Mouse (Mus musculus) left cerebral cortex, adult 2 months (tissue): Measurements from ENCODE around the gene Dazap1. TPM values are rescaled to one million over a fixed set of nuclear protein-coding genes. Genes with fewer than 3 reads are reported as not detected.
A peak's percentile ranks its signal among the peaks of the same experiment; 100 is the strongest.
"Not testable (repeated sequence)": the region's sequence is repeated elsewhere in the genome, so short reads cannot be mapped to it uniquely, and the experiment has no call there.

ENCODE experiments used
- DNase-seq, 2 experiments: peaks; one replicate each; pipeline ENCODE4 v3.0.0; 2021 to 2022; ENCODE audit warnings: low spot score in 2 of 2, mixed read lengths in 1 of 2; ENCODE audit errors: extremely low spot score in 1 of 2
- H3K27ac ChIP-seq: fragments of 200-600 bp; 2 replicates; pipeline ENCODE4 v1.8.1; 2022
- H3K4me3 ChIP-seq: fragments of 200-600 bp; 2 replicates; pipeline ENCODE4 v1.8.1; 2022
- CTCF ChIP-seq: fragments of 200-600 bp; IDR thresholded peaks from 2 replicates; pipeline ENCODE4 v1.8.1; 2022; ENCODE audit warnings: antibody characterized with exemption, mild to moderate bottlenecking, moderate library complexity
- intact Hi-C: fragments of 180-260 bp; cut with DNase I; formaldehyde crosslinking; loops from one replicate; pipeline ENCODE4 v1.15.1; 2025
- total RNA-seq, 2 experiments: library from RNA; stranded (reverse); gene quantifications; 2 replicates each; pipeline ENCODE4 v1.2.3; 2021

Dazap1 gene
- total RNA-seq, 2 experiments from 2014 or later, result 87.4 to 90.3 TPM

DNA sequence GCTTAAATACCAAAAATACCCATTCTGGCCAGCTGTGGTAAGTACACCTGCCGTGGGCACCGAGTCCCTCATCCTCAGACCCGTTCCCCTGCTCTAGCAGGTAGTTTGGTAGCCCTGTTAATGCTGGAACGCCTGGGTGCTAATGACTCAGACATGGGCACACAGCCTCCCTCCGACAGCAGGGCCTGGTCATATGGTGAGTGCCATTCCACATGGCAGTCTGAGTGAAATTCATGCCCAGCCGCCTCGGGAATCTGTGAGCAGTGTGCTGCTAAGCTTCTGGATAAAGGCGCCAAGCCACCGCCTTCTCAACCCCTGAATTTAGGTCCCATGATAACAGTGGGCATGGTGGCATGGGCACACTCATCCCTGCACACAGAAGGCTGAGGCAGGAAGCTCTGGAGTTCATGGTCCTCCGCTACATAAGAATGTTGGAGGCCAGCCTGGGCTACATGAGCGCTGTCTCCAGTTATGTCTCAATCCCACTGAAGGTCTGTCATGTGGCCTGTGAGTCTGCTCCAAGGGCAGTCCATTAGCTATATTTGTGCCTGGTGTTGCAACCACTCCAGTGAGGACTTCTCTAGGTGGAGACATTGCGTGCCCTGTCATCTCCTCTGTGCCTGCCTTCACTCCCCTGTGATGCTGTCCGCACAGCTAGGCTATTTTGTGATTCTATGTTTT lies 25.0 kb upstream of the Dazap1 start:
- intact Hi-C loops, result no loop called here
- TF ChIP-seq CTCF, result no peak
- DNase-seq, result no peak
- Histone ChIP-seq H3K4me3 (no peak overlapping the region), H3K27ac (no peak overlapping the region)

GRCm38 (mm10) chr10:80237020-80237419 lies 24.3 kb upstream of the Dazap1 start:
- intact Hi-C loops, result no loop called here
- Histone ChIP-seq H3K4me3 (no peak overlapping the region), H3K27ac (no peak overlapping the region)
- DNase-seq, result no peak
- no peak for TF ChIP-seq CTCF

DNA sequence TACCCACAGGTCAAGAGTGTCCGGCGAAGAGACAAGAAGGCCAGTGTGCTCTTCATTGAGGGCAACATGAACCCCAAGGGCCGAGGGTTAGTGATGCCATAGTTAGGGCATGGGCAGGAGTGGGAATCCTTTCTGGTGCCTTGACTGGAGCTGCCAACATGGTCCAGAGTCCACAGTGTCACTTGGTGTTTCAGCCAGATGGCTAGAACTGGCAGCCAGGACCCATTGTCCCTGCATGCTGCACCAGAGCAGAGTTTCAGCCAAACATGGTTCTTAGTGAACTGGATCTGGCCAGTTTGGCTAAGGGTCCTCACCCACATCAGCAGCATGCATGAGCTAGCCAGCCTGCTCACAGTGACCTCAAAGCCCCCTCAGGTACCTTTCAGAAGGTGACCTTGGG lies 23.0 kb upstream of the Dazap1 start:
- no peak for TF ChIP-seq CTCF
- DNase-seq, result no peak
- Histone ChIP-seq H3K27ac (no peak overlapping the region), H3K4me3 (no peak overlapping the region)
- intact Hi-C loops, result no loop called here

DNA sequence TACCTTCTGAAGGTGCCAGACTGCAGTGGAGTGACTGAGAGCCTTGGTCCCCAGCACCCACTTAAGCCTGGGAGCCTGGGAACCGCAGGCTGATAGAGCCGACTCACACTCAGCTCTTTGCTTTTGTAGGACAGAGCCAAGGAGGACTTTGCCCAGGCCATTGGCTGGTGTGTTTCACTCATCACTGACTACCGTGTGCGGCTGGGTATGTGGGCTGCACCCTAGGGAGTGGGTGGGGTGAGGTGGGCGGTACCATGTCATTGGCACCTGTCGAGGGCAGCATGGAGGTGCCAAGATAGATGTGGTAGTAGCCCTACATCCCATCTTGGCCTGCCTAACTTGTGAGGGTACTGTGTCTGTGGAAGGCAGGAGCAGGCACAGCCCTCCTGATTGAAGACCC lies 21.5 kb upstream of the Dazap1 start:
- no peak for TF ChIP-seq CTCF
- Histone ChIP-seq H3K4me3 (no peak overlapping the region), H3K27ac (no peak overlapping the region)
- DNase-seq, result no peak
- intact Hi-C loops, result loop anchor here (10.0 kb wide), 1 partner anchor 255 kb away; the partner anchor contains the start of genes Cnn2 and Tmem259

DNA sequence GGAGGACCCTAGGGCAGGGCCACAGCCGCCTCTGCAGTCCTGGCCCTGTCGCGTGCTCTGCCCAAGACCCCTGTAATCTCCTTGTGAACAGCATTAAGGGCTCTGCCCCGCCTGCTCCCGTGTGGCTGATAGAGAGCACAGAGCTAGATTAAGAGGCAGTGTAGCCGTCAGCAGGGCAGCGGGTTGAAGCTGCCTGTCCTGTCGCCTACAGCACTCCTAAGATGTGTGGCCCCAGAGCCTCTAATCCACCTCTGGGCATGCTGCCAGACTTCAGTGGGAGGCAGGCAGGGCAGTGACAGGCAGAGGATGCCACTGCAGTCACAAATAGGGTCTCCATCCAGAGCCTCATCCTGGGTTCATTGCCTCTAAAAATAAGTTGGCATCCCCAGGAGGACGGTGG lies 19.2 kb upstream of the Dazap1 start:
- intact Hi-C loops, result loop anchor here (10.0 kb wide), 1 partner anchor 257 kb away; the partner anchor contains the start of genes Cnn2 and Tmem259
- no peak for TF ChIP-seq CTCF
- Histone ChIP-seq H3K27ac (no peak overlapping the region), H3K4me3 (no peak overlapping the region)
- no peak for DNase-seq

GRCm38 (mm10) chr10:80242607-80243006 lies 18.7 kb upstream of the Dazap1 start:
- TF ChIP-seq CTCF, result no peak
- Histone ChIP-seq H3K27ac (no peak overlapping the region), H3K4me3 (no peak overlapping the region)
- no peak for DNase-seq
- intact Hi-C loops, result loop anchor here (10.0 kb wide), 1 partner anchor 258 kb away; the partner anchor contains the start of genes Cnn2 and Tmem259

DNA sequence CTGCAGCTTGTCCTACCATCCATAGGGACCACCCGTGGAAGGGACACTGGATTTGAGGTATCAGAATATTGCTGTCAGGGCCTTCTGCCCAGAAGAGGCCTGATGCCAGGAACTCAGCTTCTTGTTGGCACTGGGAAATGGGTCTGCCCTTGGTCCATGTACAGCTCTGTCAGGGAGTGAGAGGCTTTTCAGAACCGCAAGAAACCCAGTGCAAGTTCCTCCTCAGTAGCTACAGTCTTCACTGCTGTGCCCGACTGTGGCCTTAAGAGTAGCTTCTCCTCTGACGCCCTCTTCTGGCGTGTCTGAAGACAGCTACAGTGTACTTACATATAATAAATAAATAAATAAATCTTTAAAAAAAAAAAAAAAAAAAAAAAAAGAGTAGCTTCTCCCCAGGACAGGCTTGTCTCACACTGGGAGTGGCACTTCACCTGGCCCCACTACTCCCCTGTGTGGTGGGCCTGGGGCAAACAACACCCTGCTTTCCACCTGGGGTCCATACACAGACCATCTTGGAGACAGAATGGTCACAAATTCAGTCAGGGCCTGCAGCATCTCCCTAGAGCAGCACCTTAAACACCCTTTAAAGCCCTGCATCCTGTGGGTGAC lies 16.4 kb upstream of the Dazap1 start:
- intact Hi-C loops, result loop anchor here (1.0 to 10.0 kb wide), 5 partner anchors 18 to 260 kb away; partner anchors contain the start of genes Cnn2, Efna2, Mum1 and Tmem259
- no peak for DNase-seq
- TF ChIP-seq CTCF, result peak; percentile 45
- H3K4me3 ChIP-seq, result no peak overlapping the region
- H3K27ac ChIP-seq, result no peak overlapping the region

DNA sequence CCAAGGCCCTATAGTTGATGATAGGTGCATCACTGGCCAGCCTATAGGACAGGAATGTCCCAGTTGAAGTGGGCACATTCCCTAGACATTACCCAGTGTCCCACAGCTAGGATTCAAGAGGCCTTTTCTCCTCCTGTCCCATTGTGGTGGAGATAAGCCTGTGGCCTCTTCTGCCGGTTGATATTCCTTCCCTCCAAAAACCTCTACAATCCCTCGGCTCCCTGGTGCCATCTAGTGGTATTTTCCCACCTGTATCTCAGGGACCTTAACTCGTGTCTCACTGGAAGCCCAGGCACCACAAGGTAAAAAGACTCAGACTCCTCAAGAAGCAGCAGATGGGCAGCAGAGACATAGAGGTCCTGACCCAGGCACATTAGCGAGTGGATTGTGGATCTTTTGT lies 15.7 kb upstream of the Dazap1 start:
- DNase-seq, result peak; percentile 80
- H3K27ac ChIP-seq, result no peak overlapping the region
- intact Hi-C loops, result loop anchor here (1.0 to 10.0 kb wide), 5 partner anchors 19 to 261 kb away; partner anchors contain the start of genes Cnn2, Efna2, Mum1 and Tmem259

DNA sequence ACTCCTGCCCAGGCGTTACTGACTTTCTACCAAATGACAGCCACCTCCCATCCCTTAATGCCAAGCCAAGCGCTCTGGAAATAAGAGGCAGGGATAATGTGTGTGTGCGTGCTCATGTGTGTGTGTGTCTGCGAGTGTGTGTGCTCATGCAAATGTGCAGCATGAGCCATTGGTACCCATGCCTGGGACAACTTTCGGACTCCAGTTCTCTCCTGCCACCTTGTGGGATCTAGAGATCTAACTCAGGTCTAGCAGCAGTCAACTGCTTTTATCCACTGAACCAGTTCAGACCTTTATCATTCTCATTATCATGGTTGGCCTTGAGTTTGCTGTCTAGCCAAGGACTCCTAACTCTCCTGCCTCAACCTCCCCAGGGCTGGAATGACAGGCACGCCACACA lies 13.4 kb upstream of the Dazap1 start:
- DNase-seq, result no peak
- TF ChIP-seq CTCF, result peak; percentile 45
- intact Hi-C loops, result loop anchor here (10.0 kb wide), 1 partner anchor 263 kb away; the partner anchor contains the start of genes Cnn2 and Tmem259
- Histone ChIP-seq H3K4me3 (no peak overlapping the region), H3K27ac (no peak overlapping the region)

More for the DNA sequence above, 15.7 kb upstream of the Dazap1 start:
- peak; percentile 94 for TF ChIP-seq CTCF
- no peak overlapping the region for H3K4me3 ChIP-seq

DNA sequence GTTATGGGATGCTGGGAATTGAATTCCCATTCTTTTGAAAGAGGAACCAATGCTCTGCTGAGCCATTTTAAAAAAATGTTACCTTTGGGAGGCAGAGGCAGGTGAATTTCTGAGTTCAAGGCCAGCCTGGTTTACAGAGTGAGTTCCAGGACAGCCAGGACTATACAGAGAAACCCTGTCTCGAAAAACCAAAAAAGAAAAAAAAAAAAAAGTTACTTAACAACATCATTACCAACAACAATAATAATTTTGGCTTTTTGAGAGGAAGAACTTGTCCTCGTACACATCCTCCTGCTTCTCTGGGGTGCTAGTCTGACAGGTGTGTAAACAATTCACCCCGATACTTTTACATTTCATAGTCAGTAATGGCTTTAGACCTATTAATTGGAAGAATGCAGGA lies 12.8 kb upstream of the Dazap1 start:
- H3K4me3 ChIP-seq, result peak overlapping the region; percentile 37
- not testable (repeated sequence) for DNase-seq, H3K27ac ChIP-seq
- intact Hi-C loops, result loop anchor here (10.0 kb wide), 1 partner anchor 264 kb away; the partner anchor contains the start of genes Cnn2 and Tmem259

GRCm38 (mm10) chr10:80248971-80249640 lies 12.2 kb upstream of the Dazap1 start, which contains the start of gene Ndufs7:
Gene Ndufs7 (plus strand): TSS chr10:80249121.
- DNase-seq, result peak; percentile 93 to 96
- Histone ChIP-seq H3K27ac (peak within 1 kb of the TSS; percentile 94), H3K4me3 (peak within 1 kb of the TSS; percentile 81)
- intact Hi-C loops, result loop anchor here (10.0 kb wide), 1 partner anchor 264 kb away; the partner anchor contains the start of genes Cnn2 and Tmem259
- no peak for TF ChIP-seq CTCF

GRCm38 (mm10) chr10:80250059-80250458 lies 11.2 kb upstream of the Dazap1 start:
- peak overlapping the region; percentile 94; the same call in 1 of the 2 replicates for H3K27ac ChIP-seq
- intact Hi-C loops, result no loop called here
- TF ChIP-seq CTCF, result no peak
- no peak for DNase-seq
- peak overlapping the region; percentile 81 for H3K4me3 ChIP-seq
